Mouse (Mus musculus) heart, postnatal 0 days (tissue): ENCODE results near the gene Stk4. TPM values are rescaled to one million over a fixed set of nuclear protein-coding genes. Genes with fewer than 3 reads are reported as not detected.

Experiments
- ATAC-seq: fragments of 200-750 bp; cut with Nextera tagmentation; 2 replicates; pipeline ENCODE4 v1.8.0; 2017; ENCODE audit warnings: low read depth, moderate number of reproducible peaks, moderate library complexity; ENCODE audit not compliant: insufficient read depth
- DNase-seq: peaks from one replicate; pipeline ENCODE4 v3.0.0-alpha.2; 2016; ENCODE audit warnings: low spot score
- H3K27ac ChIP-seq: fragments of 300-500 bp; sonication (generic); 2 replicates; pipeline ENCODE4 v1.5.1; 2014; ENCODE audit warnings: low read depth, mild to moderate bottlenecking
- H3K27me3 ChIP-seq: fragments of 300-500 bp; sonication (generic); 2 replicates; pipeline ENCODE4 v1.6.1; 2014; ENCODE audit warnings: low read length, mixed read lengths; ENCODE audit not compliant: control insufficient read depth, insufficient read depth
- H3K36me3 ChIP-seq: fragments of 300-500 bp; sonication (generic); replicated peaks from 2 replicates; pipeline ENCODE4 v1.6.1; 2014; ENCODE audit warnings: low read length, mixed read lengths; ENCODE audit not compliant: control insufficient read depth, insufficient read depth
- H3K4me1 ChIP-seq: fragments of 300-500 bp; sonication (generic); 2 replicates; pipeline ENCODE4 v1.6.1; 2014; ENCODE audit warnings: antibody characterized with exemption; ENCODE audit not compliant: control insufficient read depth, insufficient read depth
- H3K4me2 ChIP-seq: fragments of 300-500 bp; sonication (generic); 2 replicates; pipeline ENCODE4 v1.6.1; 2014; ENCODE audit warnings: low read depth, mild to moderate bottlenecking, low read length, moderate library complexity
- H3K4me3 ChIP-seq: fragments of 300-500 bp; sonication (generic); 2 replicates; pipeline ENCODE4 v1.5.1; 2014; ENCODE audit warnings: low read depth, low read length
- H3K9ac ChIP-seq: fragments of 300-500 bp; sonication (generic); replicated peaks from 2 replicates; pipeline ENCODE4 v1.6.1; 2014; ENCODE audit warnings: low read depth, low read length, mixed read lengths
- H3K9me3 ChIP-seq: fragments of 300-500 bp; sonication (generic); replicated peaks from 2 replicates; pipeline ENCODE4 v1.6.1; 2016; ENCODE audit warnings: low read length; ENCODE audit not compliant: control insufficient read depth
- CTCF ChIP-seq: IDR thresholded peaks from 2 replicates; pipeline ENCODE4 v1.5.1; 2016; ENCODE audit warnings: antibody characterized with exemption, control low read depth, low read depth
- EP300 ChIP-seq: IDR thresholded peaks from 2 replicates; pipeline ENCODE4 v1.6.1; 2016; ENCODE audit warnings: antibody characterized with exemption, low read depth
- WGBS: fragments of 180-500 bp; shearing (Covaris S2); extraction: QIAGEN DNeasy Blood & Tissue Kit; methylation state at CpG from one replicate; pipeline ENCODE4 v1.1.7; 2014; 5-methylcytosine and 5-hydroxymethylcytosine counted together
- polyA plus RNA-seq: library from polyadenylated mRNA; unstranded; fragments of >200 nt; fragmentation: Nextera tagmentation; extraction: Ambion mirVana; gene quantifications from 2 replicates; pipeline ENCODE4 v1.2.1, GENCODE M21; 2015
- total RNA-seq: library from RNA; depleted of rRNA; stranded (reverse); fragments of >200 nt; gene quantifications from 2 replicates; pipeline ENCODE4 v1.2.3, GENCODE M21; 2014; ENCODE audit warnings: low replicate concordance

The Stk4 gene
- total and polyA plus RNA-seq, 2 experiments from 2014 or later, result 8.6 to 16.6 TPM

DNA sequence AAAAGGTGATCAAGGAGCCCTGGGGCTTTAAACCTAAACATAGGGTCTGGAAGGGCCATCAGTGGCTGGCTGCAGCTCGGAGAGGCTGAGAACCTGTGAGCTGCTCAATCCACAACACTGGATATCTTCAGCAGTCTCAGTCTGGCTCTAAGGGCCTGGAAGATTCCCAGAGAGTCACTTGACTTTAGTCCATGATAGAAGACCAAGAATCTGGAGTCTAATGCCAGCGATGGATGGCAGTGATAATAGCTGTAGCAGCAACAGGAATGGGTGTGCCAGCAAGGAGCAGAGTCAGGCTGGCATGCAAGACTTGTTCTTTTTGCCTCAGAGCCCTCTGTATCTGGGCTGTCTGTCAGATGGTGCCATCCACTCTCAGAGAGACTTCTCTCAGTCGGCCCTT, 32.2 kb downstream of the Stk4 start:
- Histone ChIP-seq H3K4me2 (no peak overlapping the region), H3K27ac (no peak overlapping the region), H3K4me3 (no peak overlapping the region), H3K4me1 (no peaks in the 10 kb centered on the region), H3K36me3 (peaks cover 48% of the 10 kb centered on the region), H3K9ac (no peak overlapping the region), H3K27me3 (no peaks in the 10 kb centered on the region), H3K9me3 (no peaks in the 10 kb centered on the region)
- DNase-seq (no peak), ATAC-seq (no peak)
- WGBS, result 79% methylated on average over 3 of the region's 3 CpGs
- TF ChIP-seq CTCF (no peak), EP300 (no peak)

DNA sequence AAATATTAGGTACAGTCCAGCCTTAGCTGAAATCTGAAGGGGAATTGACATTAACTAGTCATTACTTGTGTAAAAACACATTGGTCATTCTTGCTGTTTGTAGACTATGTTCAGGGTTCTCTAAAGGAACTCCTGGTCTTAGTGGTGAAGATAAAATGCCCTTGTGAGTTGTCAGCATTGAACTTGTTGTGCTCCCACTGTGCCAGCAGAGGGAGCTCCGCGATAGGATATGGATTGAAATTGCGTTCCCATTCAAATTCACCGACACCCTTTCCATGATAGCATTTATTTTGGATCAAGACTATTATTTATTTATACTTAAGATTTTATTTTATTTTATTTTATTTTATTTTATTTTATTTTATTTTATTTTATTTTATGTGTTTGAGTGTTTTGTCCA, 33.4 kb downstream of the Stk4 start:
- TF ChIP-seq EP300, result no peak
- TF ChIP-seq CTCF, result peak; percentile 82
- Histone ChIP-seq H3K9ac (no peak overlapping the region), H3K4me1 (0 out of 2 replicates have a peak, but pooled peaks cover 4% of the 10 kb centered on the region), H3K27me3 (no peaks in the 10 kb centered on the region), H3K9me3 (no peaks in the 10 kb centered on the region), H3K36me3 (peaks cover 46% of the 10 kb centered on the region), H3K27ac (no peak overlapping the region), H3K4me3 (no peak overlapping the region), H3K4me2 (no peak overlapping the region)
- no peak for ATAC-seq
- DNase-seq, result peak; percentile 63
- WGBS, result 22% methylated on average over 4 of the region's 4 CpGs

DNA sequence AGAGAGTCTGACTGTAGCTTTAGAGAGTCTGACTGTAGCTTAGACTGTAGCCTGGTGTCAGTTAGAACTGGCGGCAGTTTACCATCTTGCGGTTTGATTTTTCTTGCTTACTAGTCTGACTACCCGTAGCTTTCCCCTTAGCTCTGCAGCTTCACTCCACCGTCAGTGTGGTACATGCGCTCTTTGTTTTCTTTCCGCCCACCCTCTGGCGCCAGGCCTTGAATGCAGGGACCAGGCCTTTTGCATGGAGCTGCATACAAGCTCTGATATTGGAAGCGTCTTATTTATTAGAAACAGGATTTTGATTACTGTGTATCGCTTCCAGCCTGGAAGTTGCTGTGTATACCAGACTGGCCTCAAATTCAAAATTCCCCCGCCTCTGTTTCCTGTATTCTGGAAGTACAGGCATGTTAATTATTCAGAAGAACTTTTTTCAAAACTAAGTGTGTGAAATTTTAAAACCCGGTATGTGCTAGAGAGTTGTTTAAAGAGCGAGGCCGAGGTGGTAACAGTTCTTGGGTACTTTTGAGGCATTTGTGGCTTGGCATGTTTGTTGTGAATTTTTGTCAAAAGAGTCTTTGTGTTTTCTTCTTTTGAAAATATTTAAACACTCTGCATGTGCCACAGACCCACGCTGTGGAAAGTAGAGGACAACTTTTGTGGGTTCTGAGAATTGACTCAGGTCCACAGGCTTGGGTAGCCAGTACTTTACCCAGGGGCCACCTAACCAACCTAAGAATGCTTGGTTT, 36.3 kb downstream of the Stk4 start:
- H3K4me2 ChIP-seq, result no peak overlapping the region
- H3K27ac ChIP-seq, result no peak overlapping the region
- H3K9me3 ChIP-seq, result no peaks in the 10 kb centered on the region
- no peak for TF ChIP-seq CTCF
- no peak for TF ChIP-seq EP300
- peaks cover 16% of the 10 kb centered on the region; the same call in 1 of the 2 replicates for H3K36me3 ChIP-seq
- H3K4me3 ChIP-seq, result no peak overlapping the region
- DNase-seq (no peak), ATAC-seq (no peak)
- 0 out of 2 replicates have a peak, but pooled peaks cover 6% of the 10 kb centered on the region for H3K4me1 ChIP-seq
- 84% methylated on average over 14 of the region's 14 CpGs for WGBS
- H3K9ac ChIP-seq, result no peak overlapping the region
- no peaks in the 10 kb centered on the region for H3K27me3 ChIP-seq

DNA sequence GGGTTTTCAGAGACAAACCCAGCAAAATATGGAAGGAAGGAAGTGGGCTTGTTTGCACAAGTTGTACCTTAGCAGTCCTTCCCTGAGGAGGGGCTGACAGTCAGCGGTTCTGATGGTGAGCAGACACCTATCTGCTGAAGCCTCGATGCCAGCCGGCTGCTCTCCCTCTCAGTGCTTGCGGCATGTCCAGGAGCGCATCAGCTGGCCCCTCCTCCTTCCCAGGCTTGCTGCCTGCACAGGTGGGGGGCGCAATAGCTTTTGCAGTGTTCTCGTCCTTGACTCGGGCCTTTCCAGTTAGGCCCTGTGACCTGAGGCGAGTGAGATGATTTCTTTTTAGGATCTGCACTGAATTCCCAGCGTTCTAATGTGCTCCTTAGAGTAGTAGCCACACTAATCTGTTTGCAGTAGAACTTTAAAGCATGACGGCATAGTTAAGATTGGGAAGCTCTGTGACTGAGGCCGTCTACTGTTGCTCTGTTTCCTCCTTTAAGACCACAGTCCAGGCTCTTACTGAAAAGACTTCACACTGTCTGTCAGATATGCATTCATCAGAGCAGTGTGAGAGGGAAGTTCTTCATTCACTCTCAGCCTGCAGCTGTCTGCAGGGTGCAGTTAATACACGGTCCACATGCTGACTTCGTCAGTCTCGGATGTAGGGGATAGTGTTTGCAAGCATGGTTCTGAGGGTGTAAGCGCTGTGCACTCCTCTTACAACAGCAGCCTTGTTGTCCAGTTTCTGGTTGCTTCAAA, 37.2 kb downstream of the Stk4 start:
- Histone ChIP-seq H3K4me1 (0 out of 2 replicates have a peak, but pooled peaks cover 6% of the 10 kb centered on the region), H3K4me3 (no peak overlapping the region), H3K27ac (no peak overlapping the region), H3K9ac (no peak overlapping the region), H3K4me2 (no peak overlapping the region), H3K9me3 (no peaks in the 10 kb centered on the region), H3K27me3 (no peaks in the 10 kb centered on the region), H3K36me3 (peaks cover 9% of the 10 kb centered on the region; the same call in 1 of the 2 replicates)
- ATAC-seq (no peak), DNase-seq (no peak)
- no peak for TF ChIP-seq EP300
- no peak for TF ChIP-seq CTCF
- 65% methylated on average over 16 of the region's 16 CpGs for WGBS

DNA sequence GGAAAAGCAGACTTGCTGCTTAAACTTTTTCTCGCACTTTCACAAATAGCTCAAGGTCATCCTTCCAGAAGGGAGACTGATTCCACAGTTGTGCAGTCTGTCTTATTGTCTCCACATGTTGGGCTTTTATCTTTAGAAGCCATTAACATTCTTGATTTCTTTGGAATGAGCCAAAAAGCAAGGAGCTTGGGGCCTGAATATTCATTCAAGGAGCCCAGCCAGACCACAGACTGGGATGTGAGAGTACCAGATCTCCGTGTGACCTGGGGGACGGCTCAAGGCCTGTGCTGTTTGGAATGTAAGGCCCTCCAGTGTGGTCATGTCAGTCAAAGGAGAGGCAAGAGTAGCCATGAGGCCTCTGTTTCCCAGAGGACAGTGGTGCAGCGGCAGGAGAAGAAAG, 38.4 kb downstream of the Stk4 start:
- no peak overlapping the region for H3K9ac ChIP-seq
- H3K27ac ChIP-seq, result no peak overlapping the region; the same call in 1 of the 2 replicates
- no peak for DNase-seq

More for the DNA sequence above, 38.4 kb downstream of the Stk4 start:
- no peak for ATAC-seq
- no peak for TF ChIP-seq CTCF
- no peak for TF ChIP-seq EP300
- 33% methylated on average over 4 of the region's 4 CpGs for WGBS
- H3K4me3 ChIP-seq, result no peak overlapping the region
- 0 out of 2 replicates have a peak, but pooled peaks cover 6% of the 10 kb centered on the region for H3K4me1 ChIP-seq
- H3K27me3 ChIP-seq, result no peaks in the 10 kb centered on the region
- no peaks in the 10 kb centered on the region for H3K9me3 ChIP-seq
- no peak overlapping the region for H3K4me2 ChIP-seq
- H3K36me3 ChIP-seq, result peaks cover 12% of the 10 kb centered on the region; the same call in 1 of the 2 replicates
